Mouse (Mus musculus): ENCODE measurements around the gene Cln5. TPM values are rescaled to one million over a fixed set of nuclear protein-coding genes. Genes with fewer than 3 reads are reported as not detected.

Gene Cln5
- 13.4 and 13.5 TPM in 2 replicates for polyA plus RNA-seq (2021; fragmentation: Nextera tagmentation)
- long read RNA-seq, experiment 1, transcript Cln5-201 (4 exons, 2,445 nt), result major isoform, 151 of 166 reads
- long read RNA-seq, experiment 1, partial matches to known transcripts, result 3 of 166 reads
- long read RNA-seq, experiment 1, other reads (novel, unspliced or antisense), result 12 of 166 reads
- long read RNA-seq, experiment 2, transcript Cln5-201 (4 exons, 2,445 nt), result major isoform, 22 of 29 reads
- long read RNA-seq, experiment 2, partial matches to known transcripts, result 2 of 29 reads
- long read RNA-seq, experiment 2, other reads (novel, unspliced or antisense), result 5 of 29 reads

GRCm38 (mm10) chr14:103069864-103070611 is at the start of gene Cln5:
Cln5 (plus strand) TSS chr14:103070216.

DNA sequence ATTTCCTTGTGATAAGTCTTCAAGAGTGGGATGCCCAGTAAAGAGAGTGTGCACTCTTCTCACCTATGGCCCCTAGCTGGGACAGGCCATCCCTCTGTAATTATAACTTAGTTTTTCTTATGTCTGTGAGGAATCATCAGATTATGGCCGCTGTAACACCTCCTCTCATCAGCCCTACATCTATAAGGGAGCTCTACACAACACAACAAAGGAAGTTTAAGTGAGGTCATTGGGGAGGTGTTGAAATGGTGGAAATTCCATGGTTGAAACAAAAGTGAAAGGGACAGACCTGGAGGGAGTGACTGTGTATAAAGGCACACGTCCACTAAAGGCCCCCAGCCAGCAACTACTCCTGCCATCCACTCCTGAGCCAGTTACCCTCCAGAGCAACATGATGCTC is 23.3 kb upstream of the Cln5 start, which contains the start of gene Acod1:
TSS of gene Acod1 (plus strand) at position 301 of the 400 bp plus-strand sequence.

DNA sequence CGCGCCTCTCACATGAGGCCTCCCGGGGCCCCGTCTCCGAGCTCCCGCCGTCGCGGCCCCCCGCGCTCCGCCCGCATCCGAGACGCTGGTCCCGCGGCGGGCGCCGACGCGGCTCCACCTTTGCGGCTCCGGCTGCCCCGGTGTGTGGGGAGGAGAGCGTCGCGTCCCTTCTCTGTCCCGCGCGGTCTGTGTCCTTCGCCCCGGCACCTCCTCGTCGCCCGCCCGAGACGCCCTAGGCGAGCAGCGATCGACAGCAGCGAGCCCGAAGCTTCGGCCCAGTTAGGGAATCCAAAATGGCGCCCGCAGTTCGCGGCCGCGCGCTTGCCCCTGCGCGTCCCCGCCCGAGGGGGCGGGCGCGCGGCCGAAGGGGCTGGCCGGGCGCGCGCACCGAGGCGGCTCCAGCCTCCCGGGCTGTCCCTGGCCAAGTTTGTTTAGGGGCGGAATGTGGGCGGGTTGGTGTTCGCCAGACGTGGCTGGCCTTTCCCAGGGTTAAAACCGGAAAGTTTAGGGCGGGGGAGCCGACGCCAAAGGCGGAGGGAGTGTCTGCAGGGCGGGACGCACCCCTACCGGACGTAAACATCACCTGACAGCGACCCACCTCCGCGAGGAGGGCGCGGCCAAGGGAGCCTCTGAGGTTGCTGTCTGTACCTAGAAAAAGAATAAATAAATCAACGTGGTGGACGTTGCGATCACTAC is 29.4 kb downstream of the Cln5 start, which contains the start of gene Fbxl3:
TSS of gene Fbxl3 (minus strand) at position 329 of the 696 bp plus-strand sequence.

Other genes with a start within 250 kb of the Cln5 start
- gene Kctd12, start 87.6 kb upstream of the Cln5 start, polyA plus RNA-seq (2021; fragmentation: Nextera tagmentation), result 4.5 and 4.8 TPM in 2 replicates
- gene Acod1, start 23.2 kb upstream of the Cln5 start, polyA plus RNA-seq (2021; fragmentation: Nextera tagmentation), result not detected in 2 replicates
- 12.3 and 26.6 TPM in 2 replicates for gene Fbxl3, start 29.4 kb downstream of the Cln5 start, polyA plus RNA-seq (2021; fragmentation: Nextera tagmentation)

All from left cerebral cortex, adult 6 months (tissue).